Mouse (Mus musculus): Measurements from ENCODE around the gene Clint1.

DNA sequence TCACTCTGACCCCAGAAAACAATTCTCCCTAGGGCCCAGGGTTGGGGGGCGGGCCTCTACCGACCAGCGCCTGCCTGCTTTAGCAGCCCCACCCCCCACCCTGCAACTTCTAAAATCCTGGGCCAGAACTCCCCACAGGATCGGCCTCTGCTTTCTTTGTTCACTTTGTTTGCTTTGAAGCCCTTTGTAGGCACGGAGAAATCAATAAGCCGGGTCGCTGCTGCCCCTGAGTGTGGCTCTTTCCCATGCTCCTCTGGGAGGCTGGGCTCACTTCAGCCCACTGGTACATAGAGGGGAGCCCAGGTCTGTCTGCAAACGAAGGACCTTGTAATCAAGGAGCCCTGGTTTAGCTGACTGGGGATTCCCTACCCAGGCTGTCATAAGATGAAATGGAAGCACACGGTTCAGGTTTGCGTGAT, 69.6 kb downstream of the Clint1 start:
- TF ChIP-seq POLR2A (IDR thresholded peaks at IDR 0.05; ENCODE audit: control insufficient read depth, low read depth, low read length) (no peak), CTCF (IDR thresholded peaks at IDR 0.05; ENCODE audit: control insufficient read depth, insufficient read depth, insufficient replicate concordance, low read depth, low read length) (no peak)

Data from testis, adult 2 months (tissue).